Mouse (Mus musculus): Measurements from ENCODE around the gene Apod. TPM values are rescaled to one million over a fixed set of nuclear protein-coding genes. Genes with fewer than 3 reads are reported as not detected.
"Not testable (repeated sequence)": the region's sequence is repeated elsewhere in the genome, so short reads cannot be mapped to it uniquely, and the experiment has no call there.

Apod gene
- polyA plus RNA-seq, 1 experiment from 2014 or later, result not detected

DNA sequence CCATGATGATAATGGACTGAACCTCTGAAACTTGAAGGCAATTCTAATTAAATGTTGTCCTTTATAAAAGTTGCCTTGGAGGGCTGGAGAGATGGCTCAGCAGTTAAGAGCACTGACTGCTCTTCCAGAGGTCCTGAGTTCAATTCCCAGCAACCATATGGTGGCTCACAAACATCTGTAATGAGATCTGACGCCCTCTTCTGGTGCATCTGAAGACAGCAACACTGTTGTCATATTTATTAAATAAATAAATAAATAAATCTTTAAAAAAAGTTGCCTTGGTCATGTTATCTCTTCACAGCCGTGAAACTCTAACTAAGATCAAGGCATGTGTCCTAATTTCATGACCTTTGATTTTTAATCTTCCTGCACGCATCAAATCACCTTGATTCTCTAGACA lies 5.1 kb upstream of the Apod start:
- H3K27me3 ChIP-seq (replicated peaks); H3K4me1 ChIP-seq; H3K9ac ChIP-seq; H3K9me3 ChIP-seq (replicated peaks); H3K4me3 ChIP-seq; H3K36me3 ChIP-seq; H3K27ac ChIP-seq; ATAC-seq; H3K4me2 ChIP-seq: not testable (repeated sequence)
- 40% methylated on average over 3 of the region's 3 CpGs for WGBS (ENCODE audit: insufficient replicate concordance)

DNA sequence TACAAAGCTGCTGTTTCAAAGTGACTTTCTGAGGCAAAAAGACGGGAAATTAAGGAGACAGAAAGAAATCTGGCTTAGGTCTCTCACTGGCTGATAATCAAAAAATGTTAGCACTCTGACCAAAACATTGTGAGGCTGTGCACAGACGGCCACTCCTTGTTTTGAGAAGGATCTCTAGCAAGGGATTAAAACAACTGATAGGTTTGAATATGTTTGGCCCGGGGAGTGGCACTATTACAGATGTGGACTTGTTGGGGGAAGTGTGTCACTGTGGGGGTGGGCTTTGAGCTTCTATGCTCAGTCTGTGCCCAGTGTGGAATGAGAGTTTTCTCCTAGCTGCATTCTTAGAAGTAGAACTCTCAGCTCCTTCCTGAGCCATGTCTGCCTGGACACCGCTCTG lies 4.7 kb upstream of the Apod start:
- H3K9ac ChIP-seq, result no peak overlapping the region
- H3K9me3 ChIP-seq (replicated peaks), result no peaks in the 10 kb centered on the region
- WGBS (ENCODE audit: insufficient replicate concordance), result 58% methylated on average over 4 of the region's 4 CpGs
- no peaks in the 10 kb centered on the region for H3K27me3 ChIP-seq (replicated peaks)
- no peak for ATAC-seq
- no peak overlapping the region for H3K27ac ChIP-seq
- H3K4me1 ChIP-seq, result no peaks in the 10 kb centered on the region
- H3K4me2 ChIP-seq, result no peak overlapping the region
- H3K36me3 ChIP-seq, result no peaks in the 10 kb centered on the region
- H3K4me3 ChIP-seq, result no peak overlapping the region

DNA sequence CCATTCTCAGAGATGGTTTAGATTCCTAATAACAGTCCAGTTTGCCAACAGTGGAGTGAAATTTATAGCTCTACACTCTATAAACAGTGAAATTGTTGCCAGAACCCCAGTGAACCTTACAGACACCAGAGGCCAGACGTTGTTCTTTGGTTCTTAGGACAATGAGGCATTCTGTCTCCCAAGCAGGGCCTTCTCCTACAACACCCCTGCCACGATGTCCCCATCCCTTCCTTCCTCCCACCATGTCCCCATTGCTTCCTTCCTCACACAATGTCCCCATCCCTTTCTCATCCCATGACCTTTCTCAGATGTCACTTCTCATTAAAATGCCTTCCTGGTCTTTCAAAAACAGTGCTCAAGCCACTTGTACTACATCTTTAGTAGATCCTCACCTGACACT lies 3.8 kb upstream of the Apod start:
- Histone ChIP-seq H3K9me3 (replicated peaks) (no peaks in the 10 kb centered on the region), H3K27ac (no peak overlapping the region), H3K4me2 (no peak overlapping the region), H3K4me3 (no peak overlapping the region), H3K36me3 (no peaks in the 10 kb centered on the region), H3K9ac (no peak overlapping the region), H3K4me1 (no peaks in the 10 kb centered on the region), H3K27me3 (replicated peaks) (no peaks in the 10 kb centered on the region)
- WGBS (ENCODE audit: insufficient replicate concordance), result 25% methylated on average over 2 of the region's 2 CpGs
- ATAC-seq, result no peak

DNA sequence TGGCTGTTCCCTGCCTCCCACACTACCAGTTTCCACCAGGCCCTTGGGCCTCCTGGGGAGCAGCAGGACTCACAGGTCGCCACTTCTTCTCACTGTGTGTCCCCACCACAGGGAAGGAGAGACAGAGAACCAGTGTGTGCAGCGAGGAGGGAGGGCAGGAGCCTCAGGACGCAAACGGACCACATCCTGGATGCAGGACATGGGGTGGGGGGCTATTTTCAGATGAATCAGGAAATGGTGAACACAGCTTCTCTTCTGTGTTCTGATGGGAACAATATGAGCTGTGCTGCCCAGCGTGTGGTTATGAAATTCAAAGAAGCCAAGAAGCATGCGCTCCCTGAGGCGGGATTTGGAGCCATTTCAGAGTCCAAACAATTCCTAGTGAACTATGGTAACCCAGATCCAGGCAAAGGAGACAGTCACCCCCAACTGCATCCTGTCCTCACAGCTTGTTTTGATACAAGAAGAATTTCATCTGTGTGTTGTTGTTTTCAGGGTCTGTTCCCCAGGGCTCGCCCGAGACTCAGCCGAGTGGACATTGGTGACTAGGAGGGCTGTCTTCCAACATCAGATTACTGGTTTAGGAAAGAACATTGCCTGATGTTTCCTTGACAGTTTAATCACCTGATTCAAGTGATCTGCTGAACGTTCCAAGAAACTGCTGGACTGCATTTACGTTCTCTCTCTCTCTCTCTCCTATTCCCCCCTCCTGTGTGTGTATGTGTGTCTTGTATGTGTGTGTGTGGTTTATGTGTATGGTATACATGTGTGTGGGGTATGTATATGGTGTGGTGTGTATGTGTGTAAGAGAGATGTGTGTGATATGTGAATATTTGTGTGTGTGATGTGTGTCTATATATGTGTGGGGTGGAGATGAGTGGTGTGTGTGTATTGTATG lies 1.9 kb upstream of the Apod start:
- not testable (repeated sequence) for H3K27ac ChIP-seq; ATAC-seq; H3K36me3 ChIP-seq; H3K4me2 ChIP-seq; H3K4me3 ChIP-seq; H3K4me1 ChIP-seq; H3K27me3 ChIP-seq (replicated peaks); H3K9me3 ChIP-seq (replicated peaks); H3K9ac ChIP-seq
- WGBS (ENCODE audit: insufficient replicate concordance), result 49% methylated on average over 12 of the region's 12 CpGs

DNA sequence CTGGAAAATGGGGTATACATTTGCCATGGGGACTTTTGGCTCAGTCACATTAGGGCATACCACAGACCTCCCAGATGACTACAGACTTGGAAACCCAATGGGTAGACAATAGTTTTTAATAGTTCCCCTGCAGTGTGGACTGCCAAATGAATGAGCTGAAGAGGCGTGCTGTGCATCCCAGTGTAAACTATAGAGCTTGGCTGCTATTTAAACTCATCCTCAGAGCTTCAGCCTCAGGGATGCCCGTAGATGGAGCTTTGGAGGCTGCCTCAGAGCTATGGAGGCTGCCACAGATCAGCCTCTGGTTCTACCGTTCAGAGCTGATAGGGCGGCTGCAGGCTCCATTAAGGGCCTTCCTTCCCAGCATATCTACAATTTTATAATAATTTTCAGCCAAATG lies 686 bp upstream of the Apod start:
- Histone ChIP-seq H3K4me2 (no peak overlapping the region), H3K9ac (no peak overlapping the region), H3K4me3 (no peak overlapping the region), H3K9me3 (replicated peaks) (no peaks in the 10 kb centered on the region), H3K36me3 (no peaks in the 10 kb centered on the region), H3K4me1 (no peaks in the 10 kb centered on the region), H3K27me3 (replicated peaks) (no peaks in the 10 kb centered on the region), H3K27ac (no peak overlapping the region)
- ATAC-seq, result no peak
- WGBS (ENCODE audit: insufficient replicate concordance), result 70% methylated on average over 4 of the region's 4 CpGs

DNA sequence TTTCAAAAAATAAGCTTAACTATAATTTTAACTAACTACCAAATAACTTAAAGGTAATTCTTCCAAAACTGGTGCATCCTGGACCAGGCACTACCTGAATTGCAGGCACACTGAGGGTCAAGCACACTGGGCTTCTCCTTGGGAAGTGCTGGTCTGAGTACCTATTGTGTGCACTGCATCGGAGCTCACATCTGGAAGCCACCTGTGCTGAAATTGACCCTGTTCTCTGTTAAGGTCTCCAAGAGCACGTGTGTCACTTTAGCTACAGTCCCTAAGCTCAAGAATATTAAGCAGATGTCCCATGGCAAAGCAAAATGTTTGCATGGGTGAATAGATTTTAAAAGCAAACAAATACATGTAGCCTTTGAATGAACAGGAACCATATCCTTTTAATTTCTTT lies 997 bp downstream of the Apod start:
- no peak for ATAC-seq
- Histone ChIP-seq H3K9me3 (replicated peaks) (no peaks in the 10 kb centered on the region), H3K27me3 (replicated peaks) (no peaks in the 10 kb centered on the region), H3K36me3 (no peaks in the 10 kb centered on the region), H3K9ac (no peak overlapping the region), H3K4me3 (no peak overlapping the region), H3K4me1 (no peaks in the 10 kb centered on the region), H3K4me2 (no peak overlapping the region), H3K27ac (no peak overlapping the region)
- WGBS (ENCODE audit: insufficient replicate concordance), result 64% methylated on average over 2 of the region's 2 CpGs

DNA sequence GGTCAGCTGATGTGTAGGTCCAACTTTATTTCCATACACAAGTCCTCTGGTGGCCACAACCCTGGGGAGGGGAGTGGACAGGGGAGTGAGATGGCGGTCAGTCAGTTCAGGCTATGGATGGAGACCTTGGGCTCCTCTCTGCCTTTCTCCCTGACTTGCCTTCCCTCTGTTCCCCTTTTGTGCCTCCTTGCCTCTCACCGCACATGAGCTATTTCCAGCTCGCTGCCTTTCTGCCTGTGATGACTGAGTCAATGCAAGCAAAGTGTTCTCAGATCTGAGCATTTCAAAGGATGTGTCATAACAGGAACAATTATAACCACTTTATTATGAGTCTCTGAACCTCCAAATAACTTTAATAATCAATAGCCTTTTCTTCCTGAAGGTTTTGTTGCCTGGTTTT lies 2.3 kb downstream of the Apod start:
- Histone ChIP-seq H3K4me1 (no peaks in the 10 kb centered on the region), H3K27ac (no peak overlapping the region), H3K9ac (no peak overlapping the region), H3K27me3 (replicated peaks) (no peaks in the 10 kb centered on the region), H3K4me2 (no peak overlapping the region), H3K36me3 (no peaks in the 10 kb centered on the region), H3K9me3 (replicated peaks) (no peaks in the 10 kb centered on the region), H3K4me3 (no peak overlapping the region)
- 56% methylated on average over 3 of the region's 3 CpGs for WGBS (ENCODE audit: insufficient replicate concordance)
- no peak for ATAC-seq

DNA sequence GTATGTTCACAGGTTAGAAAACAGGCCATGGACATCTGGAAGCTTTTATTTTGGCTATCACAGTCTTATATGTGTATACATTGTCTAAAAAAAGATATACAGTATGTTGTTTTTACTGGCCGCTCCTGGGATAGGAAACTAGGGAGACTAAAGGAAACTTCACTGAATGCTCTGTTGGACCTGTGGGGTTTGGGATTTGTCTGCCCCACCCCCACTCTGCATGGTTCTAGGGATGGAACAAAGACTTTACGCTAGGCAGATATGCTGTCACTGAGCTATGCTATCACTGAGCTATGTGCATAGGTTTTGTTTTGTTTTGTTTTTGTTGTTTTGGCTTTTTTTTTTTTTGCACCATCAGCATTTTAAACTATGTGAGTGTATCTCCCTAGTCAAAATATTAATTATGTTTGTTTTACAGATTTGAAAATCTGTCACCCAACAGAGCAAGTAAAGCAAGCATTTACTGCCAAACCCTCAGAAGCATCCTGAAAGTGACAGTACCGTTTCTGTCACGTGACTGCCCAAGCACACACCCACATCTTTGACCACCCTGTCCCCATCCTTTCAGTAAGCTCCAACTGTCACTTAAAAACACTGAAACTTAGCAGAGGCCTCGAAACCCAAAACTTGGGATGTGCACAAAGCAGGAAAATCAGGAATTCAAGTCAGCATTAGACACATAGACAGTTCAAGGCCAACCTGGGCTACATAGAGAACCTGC lies 9.2 kb downstream of the Apod start:
- H3K9me3 ChIP-seq (replicated peaks), result no peaks in the 10 kb centered on the region
- WGBS (ENCODE audit: insufficient replicate concordance), result 62% methylated on average over 5 of the region's 5 CpGs
- H3K4me2 ChIP-seq, result no peak overlapping the region
- H3K4me1 ChIP-seq, result no peaks in the 10 kb centered on the region
- H3K9ac ChIP-seq, result no peak overlapping the region
- no peak for ATAC-seq
- H3K27me3 ChIP-seq (replicated peaks), result no peaks in the 10 kb centered on the region; the same call in 1 of the 2 replicates
- no peak overlapping the region for H3K27ac ChIP-seq
- no peaks in the 10 kb centered on the region for H3K36me3 ChIP-seq
- no peak overlapping the region for H3K4me3 ChIP-seq

DNA sequence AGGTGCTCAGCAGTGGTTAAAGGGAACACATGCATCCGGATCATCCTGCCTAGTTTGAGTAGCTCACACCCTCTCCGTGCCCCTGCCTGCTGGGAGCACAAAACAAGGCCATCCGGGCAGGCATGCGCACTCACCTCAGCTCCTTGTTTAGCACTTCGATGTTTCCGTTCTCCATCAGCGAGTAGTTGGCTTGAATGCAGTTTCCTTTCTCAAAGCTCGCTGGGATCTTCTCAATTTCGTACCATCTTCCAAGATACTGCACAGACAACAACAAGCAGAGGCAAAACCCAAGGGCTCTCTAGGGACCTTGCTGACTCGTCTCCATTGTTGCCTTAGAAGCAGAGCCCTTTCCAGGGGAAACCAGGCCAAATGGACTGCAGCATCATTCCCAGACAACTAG lies 11.3 kb downstream of the Apod start:
- Histone ChIP-seq H3K4me1 (no peaks in the 10 kb centered on the region), H3K9me3 (replicated peaks) (no peaks in the 10 kb centered on the region), H3K4me3 (no peak overlapping the region), H3K9ac (no peak overlapping the region), H3K27me3 (replicated peaks) (peaks cover 9% of the 10 kb centered on the region; the same call in 1 of the 2 replicates), H3K27ac (no peak overlapping the region), H3K4me2 (no peak overlapping the region), H3K36me3 (no peaks in the 10 kb centered on the region)
- WGBS (ENCODE audit: insufficient replicate concordance), result 68% methylated on average over 10 of the region's 10 CpGs
- no peak for ATAC-seq

DNA sequence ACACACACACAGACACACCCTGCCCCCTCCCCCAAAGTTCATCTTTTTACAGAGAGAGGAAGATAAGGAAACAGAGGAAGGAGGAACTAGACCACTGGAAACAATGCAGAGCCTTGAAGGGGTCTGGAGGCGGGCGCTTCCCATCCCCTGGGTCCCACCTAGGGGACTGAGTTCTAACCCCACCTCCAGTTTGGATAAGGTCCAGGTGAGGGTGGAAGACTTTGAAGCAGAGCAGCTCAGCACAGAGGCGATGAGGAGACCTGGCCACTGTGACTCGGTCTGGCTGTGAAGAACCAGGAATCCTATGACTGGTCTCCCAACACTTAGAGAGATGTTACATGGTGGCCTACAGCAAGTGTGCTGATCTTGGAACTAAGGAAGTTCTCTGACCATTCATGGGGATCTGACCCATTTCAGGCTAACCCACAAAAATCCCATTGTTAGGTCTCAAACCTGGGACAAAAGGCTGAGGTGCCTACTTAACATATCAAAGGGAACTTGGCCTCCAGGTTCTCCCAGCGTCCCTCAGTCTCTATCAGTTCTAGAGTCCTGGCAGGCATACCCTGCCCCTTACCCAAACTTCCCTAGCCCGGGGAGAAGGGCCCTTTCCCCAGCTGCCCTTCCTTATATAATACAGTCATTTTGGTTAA lies 13.6 kb downstream of the Apod start:
- no peak overlapping the region for H3K4me3 ChIP-seq
- no peaks in the 10 kb centered on the region for H3K9me3 ChIP-seq (replicated peaks)
- peaks cover 9% of the 10 kb centered on the region; the same call in 1 of the 2 replicates for H3K27me3 ChIP-seq (replicated peaks)
- 54% methylated on average over 6 of the region's 6 CpGs for WGBS (ENCODE audit: insufficient replicate concordance)
- no peak overlapping the region for H3K4me2 ChIP-seq
- no peak for ATAC-seq
- no peak overlapping the region for H3K27ac ChIP-seq
- H3K36me3 ChIP-seq, result no peaks in the 10 kb centered on the region
- H3K4me1 ChIP-seq, result no peaks in the 10 kb centered on the region
- no peak overlapping the region for H3K9ac ChIP-seq

DNA sequence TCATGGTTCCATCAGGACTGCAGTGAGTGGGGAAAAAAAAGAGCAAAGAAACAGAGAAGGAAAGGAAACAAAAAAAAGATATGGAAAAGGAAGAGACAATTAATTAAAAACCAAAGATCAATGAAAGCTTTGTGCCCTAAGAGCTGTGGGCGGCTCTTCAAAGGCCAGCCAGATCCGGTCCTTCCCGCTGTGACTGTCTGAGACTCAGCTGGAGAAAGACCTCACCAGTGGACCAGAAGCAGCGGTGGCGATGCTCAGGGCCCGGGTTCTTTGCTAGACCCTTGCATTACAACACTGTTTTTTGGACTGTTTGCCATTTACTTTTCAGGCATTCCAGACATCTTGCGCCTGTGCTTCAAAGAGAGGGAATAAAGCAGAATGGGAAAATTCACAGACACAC lies 14.1 kb downstream of the Apod start:
- H3K27me3 ChIP-seq (replicated peaks), result peaks cover 9% of the 10 kb centered on the region; the same call in 1 of the 2 replicates
- no peak overlapping the region for H3K4me3 ChIP-seq
- no peaks in the 10 kb centered on the region for H3K36me3 ChIP-seq
- H3K4me1 ChIP-seq, result no peaks in the 10 kb centered on the region
- 47% methylated on average over 7 of the region's 7 CpGs for WGBS (ENCODE audit: insufficient replicate concordance)
- no peak overlapping the region for H3K4me2 ChIP-seq
- no peak overlapping the region for H3K9ac ChIP-seq
- no peaks in the 10 kb centered on the region for H3K9me3 ChIP-seq (replicated peaks)
- H3K27ac ChIP-seq, result no peak overlapping the region
- ATAC-seq, result no peak

DNA sequence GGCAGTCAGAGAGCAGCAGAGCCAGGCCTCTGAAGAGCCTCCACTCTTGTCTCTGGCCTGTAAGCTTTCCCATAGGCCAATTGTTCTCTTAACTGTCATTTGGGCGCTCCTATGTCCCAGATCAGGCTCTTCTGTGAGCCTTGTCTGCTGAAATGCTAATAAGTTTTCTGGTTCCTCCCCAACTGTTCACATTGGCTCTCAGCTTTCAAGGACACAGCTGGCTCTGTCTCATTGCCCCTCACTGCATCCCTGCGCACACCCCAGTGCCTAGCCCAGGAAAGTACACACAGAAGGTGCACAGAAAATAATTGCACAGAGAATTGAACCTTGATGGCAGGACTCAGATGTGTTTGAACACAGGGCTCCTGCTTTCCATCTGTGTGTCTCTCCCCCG lies 14.7 kb downstream of the Apod start:
- H3K27me3 ChIP-seq (replicated peaks), result peaks cover 9% of the 10 kb centered on the region; the same call in 1 of the 2 replicates
- H3K4me3 ChIP-seq, result no peak overlapping the region
- 66% methylated on average over 3 of the region's 3 CpGs for WGBS (ENCODE audit: insufficient replicate concordance)
- no peak overlapping the region for H3K27ac ChIP-seq
- H3K36me3 ChIP-seq, result no peaks in the 10 kb centered on the region
- H3K4me2 ChIP-seq, result no peak overlapping the region
- no peak overlapping the region for H3K9ac ChIP-seq
- H3K9me3 ChIP-seq (replicated peaks), result no peaks in the 10 kb centered on the region
- no peaks in the 10 kb centered on the region for H3K4me1 ChIP-seq
- ATAC-seq, result no peak
